Mouse (Mus musculus): Measurements from ENCODE around the gene Atpif1.
"Not testable (repeated sequence)": the region's sequence is repeated elsewhere in the genome, so short reads cannot be mapped to it uniquely, and the experiment has no call there.

Atpif1 gene

DNA sequence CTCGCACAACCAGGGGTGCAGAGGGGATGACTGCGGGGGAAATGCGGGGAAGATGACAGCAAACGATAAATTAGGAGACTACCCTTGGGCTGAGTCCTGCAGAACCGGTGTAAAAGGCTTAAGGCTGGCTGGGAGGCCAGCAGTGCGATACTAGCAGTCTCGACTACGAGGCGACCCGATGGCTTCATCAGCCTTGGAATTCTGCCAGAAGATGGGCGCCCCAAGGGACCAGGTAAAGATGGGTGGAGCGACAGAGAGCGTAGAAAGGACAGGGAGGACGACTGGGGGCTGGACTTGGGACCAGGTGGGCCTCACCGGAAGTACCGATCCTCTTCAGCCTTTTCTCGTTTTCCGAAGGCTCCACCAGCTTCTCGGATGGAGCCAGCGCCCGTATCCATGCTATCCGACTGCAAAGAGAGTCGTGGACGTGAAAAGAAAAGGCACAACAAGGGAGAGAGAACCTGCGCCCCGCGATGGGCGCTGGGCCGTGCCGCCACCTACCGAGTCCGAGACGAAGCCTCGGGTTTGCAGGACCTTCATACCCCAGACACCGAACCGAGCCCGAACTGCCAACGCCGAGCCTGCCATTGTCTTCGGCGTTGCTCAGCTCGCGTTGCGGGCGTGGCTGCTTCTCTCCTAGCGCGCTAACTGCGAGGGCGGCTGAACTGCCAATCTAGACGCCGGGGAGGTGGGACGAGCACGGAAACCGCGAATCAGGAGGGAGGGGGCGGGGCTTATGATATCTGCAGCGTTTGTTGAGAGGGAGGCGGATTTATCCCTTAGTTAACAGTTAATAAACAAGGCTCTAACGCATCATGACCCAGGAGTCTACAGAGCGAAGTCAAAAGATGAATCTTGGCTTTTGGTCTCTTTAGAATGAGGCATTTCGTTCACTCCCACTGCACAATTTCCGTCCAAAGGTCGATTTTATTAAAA lies at the start of gene Atpif1:
Atpif1 (minus strand) TSS at position 679 of the 936 bp plus-strand sequence.
- DNase-seq (ENCODE audit: extremely low read depth, insufficient read length, low spot score): peak; percentile 93

DNA sequence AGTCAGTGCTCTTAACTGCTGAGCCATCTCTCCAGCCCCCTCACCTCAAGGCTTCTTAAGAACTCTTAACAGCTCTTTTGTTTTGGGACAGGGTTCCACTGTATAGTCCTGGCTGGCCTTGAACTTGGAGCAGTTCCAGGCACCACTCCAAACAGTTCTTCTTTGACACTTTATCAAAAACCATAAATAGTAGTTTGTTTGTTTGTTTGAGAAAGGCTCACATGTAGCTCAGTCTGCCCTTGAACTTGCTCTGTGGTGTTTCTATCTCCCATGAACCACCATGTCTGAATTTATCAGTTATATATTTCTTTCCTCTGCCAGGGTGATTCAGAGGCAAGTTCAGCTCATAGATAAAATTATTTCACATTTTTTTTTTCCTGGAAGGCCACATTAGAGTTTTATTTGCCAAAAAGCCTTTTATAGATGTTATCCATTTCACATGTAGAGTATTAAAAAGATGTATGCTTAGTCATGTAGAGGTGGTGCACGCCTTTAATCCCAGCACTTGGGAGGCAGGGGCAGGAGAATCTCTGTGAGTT lies 41.4 kb upstream of the Atpif1 start:
- DNase-seq (ENCODE audit: extremely low read depth, insufficient read length, low spot score): no peak

GRCm38 (mm10) chr4:132573327-132573726 lies 39.9 kb upstream of the Atpif1 start:
- DNase-seq (ENCODE audit: extremely low read depth, insufficient read length, low spot score): no peak

- no peak for DNase-seq (ENCODE audit: extremely low read depth, insufficient read length, low spot score)
These were observed 37.7 kb upstream of the Atpif1 start for GRCm38 (mm10) chr4:132571190-132571589.

- no peak for DNase-seq (ENCODE audit: extremely low read depth, insufficient read length, low spot score)
These were observed 35.7 kb upstream of the Atpif1 start for GRCm38 (mm10) chr4:132569115-132569514.

GRCm38 (mm10) chr4:132567361-132567779 lies 33.9 kb upstream of the Atpif1 start:
- DNase-seq (ENCODE audit: extremely low read depth, insufficient read length, low spot score): no peak

- DNase-seq (ENCODE audit: extremely low read depth, insufficient read length, low spot score): no peak
These were observed 31.8 kb upstream of the Atpif1 start for GRCm38 (mm10) chr4:132565089-132565747.

- DNase-seq (ENCODE audit: extremely low read depth, insufficient read length, low spot score): no peak
These were observed 30.5 kb upstream of the Atpif1 start, which contains the start of gene Ptafr for GRCm38 (mm10) chr4:132563965-132564364. TSS of gene Ptafr (plus strand) at chr4:132564067.

DNA sequence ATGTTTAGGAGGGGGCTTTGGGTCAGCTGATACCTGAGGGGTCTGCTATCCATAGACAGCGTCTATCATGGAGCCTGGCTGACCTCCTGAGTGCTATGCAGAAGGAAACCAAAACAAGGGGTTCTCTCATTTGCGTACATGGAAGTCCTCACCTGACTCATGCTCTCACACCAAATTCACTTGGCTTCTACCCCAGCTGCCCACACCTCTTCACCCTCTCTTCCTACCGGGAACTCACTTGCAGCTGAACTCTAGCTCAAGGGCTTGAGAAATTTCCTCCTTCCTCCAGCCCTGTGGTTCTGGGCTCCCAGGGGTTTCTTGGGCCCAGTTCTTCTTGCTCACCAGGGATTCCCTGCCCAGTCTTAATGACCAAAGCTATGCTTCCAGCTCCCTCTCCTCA lies 29.8 kb upstream of the Atpif1 start:
- DNase-seq (ENCODE audit: extremely low read depth, insufficient read length, low spot score): no peak

- DNase-seq (ENCODE audit: extremely low read depth, insufficient read length, low spot score): not testable (repeated sequence)
These were observed 22.1 kb upstream of the Atpif1 start for GRCm38 (mm10) chr4:132555550-132555949.

- no peak for DNase-seq (ENCODE audit: extremely low read depth, insufficient read length, low spot score)
These were observed 21.2 kb upstream of the Atpif1 start for GRCm38 (mm10) chr4:132554653-132555052.

DNA sequence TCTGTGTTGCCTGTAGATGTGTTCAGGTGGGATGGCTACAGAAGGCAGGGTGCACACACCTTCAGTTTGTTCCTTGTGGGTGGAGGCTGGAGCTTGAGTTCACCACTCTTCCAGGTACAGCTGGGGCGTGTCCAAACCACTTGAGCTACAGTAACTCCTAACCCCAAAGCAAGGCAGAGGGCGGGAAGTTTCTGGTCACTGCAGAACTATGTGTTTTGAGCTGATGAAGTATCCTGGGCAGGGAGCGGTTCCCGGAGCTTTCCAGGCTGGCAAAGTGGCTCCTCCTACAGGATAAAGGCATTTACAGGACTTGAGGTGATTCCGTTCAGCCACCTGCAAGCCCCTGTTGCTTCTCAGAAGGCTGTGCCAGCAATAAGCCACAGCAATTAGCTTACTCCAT lies 20.8 kb upstream of the Atpif1 start:
- DNase-seq (ENCODE audit: extremely low read depth, insufficient read length, low spot score): no peak

DNA sequence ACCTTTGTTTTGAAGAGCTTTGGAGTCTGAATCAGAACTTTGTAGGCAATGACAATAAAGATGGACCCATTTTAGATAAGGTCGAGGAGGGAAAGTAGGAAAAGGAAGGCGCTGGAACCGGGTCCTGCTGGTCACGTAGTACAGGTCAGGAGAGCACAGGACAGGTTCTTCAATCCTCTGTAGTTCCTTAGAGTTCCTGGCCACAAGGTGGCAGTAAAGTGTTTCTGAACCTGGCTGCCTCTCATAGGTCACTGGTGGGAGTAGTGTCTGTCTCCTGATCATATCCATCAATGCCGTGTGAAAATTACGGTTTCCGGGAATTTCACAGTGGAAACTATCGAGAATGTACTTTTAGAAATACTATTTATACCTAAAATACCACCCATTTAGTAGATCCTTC lies 12.4 kb upstream of the Atpif1 start:
- peak; percentile 27 for DNase-seq (ENCODE audit: extremely low read depth, insufficient read length, low spot score)

- DNase-seq (ENCODE audit: extremely low read depth, insufficient read length, low spot score): no peak
These were observed 9.3 kb upstream of the Atpif1 start for GRCm38 (mm10) chr4:132542724-132543123.

DNA sequence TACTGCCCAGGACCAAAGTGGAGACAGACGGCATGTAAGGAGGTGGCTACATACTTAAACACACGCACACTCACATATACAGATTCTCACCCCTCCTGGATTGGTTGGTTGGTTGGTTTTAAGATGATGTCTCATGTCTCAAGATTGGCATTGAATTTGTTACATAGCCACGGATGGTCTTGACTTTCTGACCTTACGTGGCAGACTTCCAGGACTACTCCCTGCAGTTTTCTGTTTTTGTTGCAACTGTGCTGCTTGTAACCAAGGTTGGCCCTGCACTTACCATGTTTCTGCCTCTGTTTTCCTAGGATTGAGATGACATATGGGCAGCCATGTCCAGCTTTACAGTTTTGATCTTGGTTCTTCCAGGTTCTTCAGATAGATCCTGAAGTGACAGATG lies 8.0 kb upstream of the Atpif1 start:
- DNase-seq (ENCODE audit: extremely low read depth, insufficient read length, low spot score): no peak

GRCm38 (mm10) chr4:132539481-132539880 lies 6.0 kb upstream of the Atpif1 start:
- no peak for DNase-seq (ENCODE audit: extremely low read depth, insufficient read length, low spot score)

DNA sequence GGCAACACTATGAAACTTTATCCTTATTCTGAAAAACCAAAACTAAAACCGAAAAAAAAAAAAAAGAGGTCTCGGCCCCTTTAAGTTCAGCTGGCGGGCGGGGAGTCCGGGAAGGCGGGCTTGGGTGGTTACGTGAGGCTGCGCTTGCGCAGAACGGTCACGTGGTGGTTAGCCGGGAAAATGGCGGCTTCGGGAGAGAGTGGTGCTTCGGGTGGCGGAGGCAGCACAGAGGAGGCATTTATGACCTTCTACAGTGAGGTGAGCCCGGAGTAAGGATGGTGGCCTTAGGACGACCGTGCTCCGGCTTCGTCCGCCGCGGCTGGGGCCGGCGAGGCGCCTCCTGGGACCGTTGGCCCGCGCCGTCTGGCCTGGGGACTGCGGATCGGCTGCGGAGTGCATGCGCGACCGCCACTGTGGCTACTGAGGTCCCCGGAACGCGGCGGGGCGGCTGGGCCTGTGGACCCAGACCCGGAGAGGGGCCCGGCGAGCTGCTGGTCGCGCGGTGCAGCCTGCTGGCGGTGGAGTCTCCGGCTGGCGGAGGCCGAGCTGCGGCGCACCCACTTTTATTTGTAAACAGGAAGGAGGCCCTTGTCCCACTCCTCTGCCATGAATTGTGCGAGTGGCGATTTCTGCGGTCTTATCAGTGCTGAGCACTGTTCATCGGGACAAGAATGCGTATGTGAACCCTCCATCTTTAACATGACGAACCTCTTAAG lies 2.1 kb upstream of the Atpif1 start, which contains the start of gene Dnajc8:
Dnajc8 (plus strand) TSS at position 145 of the 716 bp plus-strand sequence.
- peak; percentile 87 for DNase-seq (ENCODE audit: extremely low read depth, insufficient read length, low spot score)

DNA sequence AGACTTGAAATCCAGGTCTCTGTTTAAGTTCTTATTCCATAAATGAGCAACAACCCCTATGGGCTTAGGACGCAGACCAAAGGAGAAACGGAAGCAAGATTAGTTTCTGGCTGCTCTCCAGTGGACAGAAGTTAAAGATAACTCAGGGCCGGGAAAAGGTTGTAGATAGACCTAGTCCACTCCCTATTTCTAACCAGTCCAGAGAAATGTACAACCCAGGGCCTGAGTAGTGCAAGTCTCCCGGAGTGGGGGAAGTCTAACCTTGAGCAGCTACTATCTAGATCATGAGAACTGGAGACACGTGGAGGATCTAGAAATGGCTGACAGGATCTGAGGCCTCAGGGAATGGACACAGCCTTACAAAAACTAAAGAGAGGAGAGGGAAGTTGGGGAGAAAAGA lies 963 bp downstream of the Atpif1 start:
- DNase-seq (ENCODE audit: extremely low read depth, insufficient read length, low spot score): no peak

GRCm38 (mm10) chr4:132530033-132530804 lies 3.2 kb downstream of the Atpif1 start:
- DNase-seq (ENCODE audit: extremely low read depth, insufficient read length, low spot score): no peak

GRCm38 (mm10) chr4:132529344-132529743 lies 4.1 kb downstream of the Atpif1 start:
- no peak for DNase-seq (ENCODE audit: extremely low read depth, insufficient read length, low spot score)

Data from 3134 (cell line).